Mouse (Mus musculus) layer of hippocampus, adult 18-20 months (tissue): ENCODE measurements around the gene Pde4d. TPM values are rescaled to one million over a fixed set of nuclear protein-coding genes. Genes with fewer than 3 reads are reported as not detected.

Experiments
- DNase-seq, 2 experiments: peaks; one replicate each; pipeline ENCODE4 v3.0.0; 2022; ENCODE audit warnings: low spot score in 2 of 2
- total RNA-seq, 2 experiments: library from RNA; stranded (reverse); gene quantifications; 2 replicates each; pipeline ENCODE4 v1.2.3; 2021

Gene Pde4d
- total RNA-seq, 2 experiments from 2014 or later, result 67.4 to 71.2 TPM

- peak in 1 of 2 experiments; percentile 60 for DNase-seq
Measured at GRCm38 (mm10) chr13:109548771-109549555, 1099.2 kb downstream of the Pde4d start.

GRCm38 (mm10) chr13:109551836-109552235, 1102.1 kb downstream of the Pde4d start:
- DNase-seq, result no peak

DNA sequence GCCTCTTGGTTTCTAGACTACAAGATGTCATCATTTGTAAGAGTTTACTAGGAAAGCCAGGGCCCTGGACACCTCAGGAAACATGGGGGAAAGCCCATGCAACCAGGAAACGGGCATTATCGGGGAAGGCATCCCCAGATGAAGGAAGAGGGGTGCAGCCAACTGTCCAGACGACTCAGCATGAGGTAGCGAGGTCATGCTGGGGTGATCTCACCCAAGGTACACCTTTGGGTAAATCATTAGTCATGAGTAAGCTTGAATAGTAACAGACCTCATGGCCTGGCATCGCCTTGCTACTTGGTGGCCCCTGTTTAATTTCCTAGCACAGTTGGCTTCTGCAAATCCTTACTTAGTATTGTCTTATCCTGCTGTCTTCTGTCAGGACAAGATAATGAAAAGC, 1105.8 kb downstream of the Pde4d start:
- no peak for DNase-seq

DNA sequence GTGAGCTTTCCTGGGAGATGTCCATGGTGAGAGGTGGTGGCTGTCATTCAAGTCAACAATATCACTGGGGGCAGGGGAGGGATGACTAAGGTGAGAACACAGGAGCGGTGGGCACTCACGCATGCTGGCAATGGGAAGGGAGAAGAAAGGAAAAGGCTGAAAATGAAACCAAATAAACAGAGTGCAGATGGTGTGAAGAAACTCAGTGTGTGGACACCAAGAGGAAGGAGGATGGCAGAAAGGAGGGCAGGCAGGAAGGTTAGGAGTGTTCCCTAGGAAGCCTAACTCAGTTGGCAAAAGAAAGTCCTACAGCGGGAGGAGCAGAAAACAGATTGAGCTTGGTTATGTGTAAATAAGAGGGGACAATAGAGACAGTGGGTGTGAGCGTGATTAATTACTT, 1107.1 kb downstream of the Pde4d start:
- no peak for DNase-seq

- DNase-seq, result peak in 1 of 2 experiments; percentile 68
Measured at GRCm38 (mm10) chr13:109558341-109559257, 1108.9 kb downstream of the Pde4d start.

GRCm38 (mm10) chr13:109560261-109560660, 1110.5 kb downstream of the Pde4d start:
- no peak for DNase-seq

DNA sequence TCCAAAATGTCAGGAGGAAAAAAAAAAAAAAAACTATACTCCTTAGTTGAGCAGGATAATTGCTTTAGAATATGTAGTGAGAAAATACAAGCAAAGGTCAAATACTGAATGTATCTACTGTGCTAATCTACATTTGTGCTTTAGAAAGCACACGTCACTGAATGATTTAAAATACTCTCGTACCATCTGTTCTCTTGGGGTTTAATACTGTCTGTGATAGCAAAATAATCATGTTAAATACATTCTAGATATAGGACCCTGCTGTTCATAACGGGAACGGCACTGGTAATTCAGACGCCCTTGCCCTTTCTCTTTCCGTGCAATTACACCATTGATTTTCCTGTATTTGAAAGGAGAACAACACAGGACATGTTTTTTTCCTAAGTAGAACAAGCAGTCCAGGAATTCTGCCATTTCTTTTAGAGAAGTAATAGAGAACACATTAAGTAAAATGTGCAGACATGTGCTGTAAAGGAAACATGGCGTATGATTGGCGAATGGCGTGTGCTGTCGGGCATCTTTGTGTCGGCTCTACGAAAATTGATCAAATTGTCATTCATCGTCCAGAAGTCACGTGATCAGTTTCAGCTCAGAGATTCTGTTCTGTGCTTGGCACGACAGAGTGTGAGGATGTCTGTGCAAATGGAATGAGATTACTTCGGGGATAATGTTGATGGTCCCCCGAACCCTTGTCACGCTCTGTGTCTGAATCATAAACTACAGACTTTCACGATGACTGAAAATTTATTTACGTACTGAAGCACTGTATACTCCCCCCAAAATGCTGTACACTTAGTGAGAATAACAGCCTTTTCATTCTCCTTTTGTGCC, 1119.1 kb downstream of the Pde4d start:
- DNase-seq, result peak in 1 of 2 experiments; percentile 29

DNA sequence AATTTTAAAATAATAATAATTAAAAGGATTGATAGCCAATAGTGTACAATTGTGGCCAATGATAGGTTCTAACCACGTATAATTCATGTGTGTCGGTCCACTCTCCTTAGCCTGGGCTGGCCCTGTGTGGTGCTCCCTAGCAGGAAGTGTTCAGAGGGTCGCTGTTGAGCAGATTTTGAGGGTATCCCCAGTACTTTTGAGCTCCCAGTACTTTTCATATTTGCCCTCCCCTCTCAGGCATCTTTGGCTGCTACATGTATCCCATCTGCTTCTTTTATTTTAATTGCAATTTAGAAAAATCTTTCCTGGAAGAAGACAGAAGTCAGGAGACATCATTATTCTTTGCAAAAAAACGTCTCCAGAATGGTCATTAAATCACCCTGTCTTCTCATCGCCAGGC, 1119.7 kb downstream of the Pde4d start:
- no peak for DNase-seq

DNA sequence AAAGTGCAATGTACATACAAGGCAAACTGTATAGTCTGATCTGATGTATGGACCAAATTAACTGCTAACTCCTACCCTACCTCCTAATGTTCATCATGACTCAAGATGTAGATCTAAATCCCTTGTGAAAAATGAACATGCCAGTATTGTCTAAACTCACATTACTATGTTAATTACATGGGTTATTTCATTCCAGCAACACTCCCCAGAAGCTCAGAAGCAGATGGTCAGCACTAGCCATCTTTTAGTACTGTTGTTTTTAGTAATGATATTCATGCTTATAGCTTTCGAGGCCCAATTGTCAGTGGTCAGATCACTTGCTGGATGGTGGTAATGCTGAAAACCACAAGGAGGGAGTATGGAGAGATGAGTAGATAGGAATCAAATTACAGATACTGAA, 1127.0 kb downstream of the Pde4d start:
- DNase-seq, result no peak

- no peak for DNase-seq
Measured at GRCm38 (mm10) chr13:109577454-109577853, 1127.7 kb downstream of the Pde4d start.

DNA sequence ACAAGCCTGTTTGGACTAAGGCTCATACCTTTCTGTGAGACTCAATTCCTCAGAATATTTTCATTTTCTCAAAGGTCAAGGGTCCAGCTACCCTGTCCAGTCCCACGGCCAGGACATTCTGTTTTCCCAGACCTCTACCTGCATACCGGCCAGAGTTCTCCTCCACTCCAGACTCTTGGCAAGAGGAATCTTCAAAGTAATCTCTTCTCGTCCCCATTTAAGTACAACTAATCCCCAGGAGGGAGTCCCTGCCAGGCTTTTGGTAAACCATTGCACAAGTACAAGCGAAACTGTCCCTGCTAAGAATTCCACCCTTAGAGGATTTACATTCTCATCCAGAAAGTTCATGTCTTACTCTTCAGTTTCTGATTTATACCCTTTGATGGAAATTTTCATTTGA, 1128.2 kb downstream of the Pde4d start:
- DNase-seq, result no peak

DNA sequence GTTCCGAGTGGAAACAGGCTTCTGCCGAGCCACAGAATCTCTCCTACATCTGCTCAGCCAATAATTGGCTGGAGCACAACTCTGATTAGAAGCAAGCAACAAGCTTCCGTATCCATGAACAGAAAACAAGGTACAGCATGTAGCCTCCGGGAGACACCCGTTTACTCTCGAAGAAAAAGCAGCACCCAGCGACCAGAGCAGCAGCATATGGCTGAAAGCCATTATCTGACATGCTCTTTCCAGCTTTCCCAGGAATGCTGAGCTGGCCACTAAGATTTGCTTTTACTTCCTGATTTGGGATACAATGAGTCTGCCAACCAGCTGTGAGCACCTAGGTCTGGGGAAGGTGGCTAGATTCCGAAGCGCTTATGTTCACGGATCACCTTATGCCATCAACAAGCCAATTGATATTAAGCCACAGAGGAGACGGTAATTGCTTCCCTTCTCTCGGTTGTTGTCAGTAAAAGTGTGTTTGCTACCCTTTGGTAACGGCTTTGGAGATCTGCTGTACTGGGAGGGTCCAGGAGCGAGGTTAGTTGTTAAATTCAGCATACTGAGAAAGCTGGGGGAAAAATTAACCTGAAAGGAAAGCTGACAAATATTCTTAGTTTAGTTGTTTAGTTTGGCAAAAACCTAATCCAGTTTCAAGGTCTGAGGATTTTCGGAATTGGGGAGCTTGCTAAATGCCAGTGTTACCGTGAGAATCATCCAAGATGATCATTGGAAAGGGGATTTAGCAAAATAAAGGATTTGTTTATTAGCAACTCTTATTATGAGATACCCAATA, 1131.7 kb downstream of the Pde4d start:
- peak in 1 of 2 experiments; percentile 31 for DNase-seq

DNA sequence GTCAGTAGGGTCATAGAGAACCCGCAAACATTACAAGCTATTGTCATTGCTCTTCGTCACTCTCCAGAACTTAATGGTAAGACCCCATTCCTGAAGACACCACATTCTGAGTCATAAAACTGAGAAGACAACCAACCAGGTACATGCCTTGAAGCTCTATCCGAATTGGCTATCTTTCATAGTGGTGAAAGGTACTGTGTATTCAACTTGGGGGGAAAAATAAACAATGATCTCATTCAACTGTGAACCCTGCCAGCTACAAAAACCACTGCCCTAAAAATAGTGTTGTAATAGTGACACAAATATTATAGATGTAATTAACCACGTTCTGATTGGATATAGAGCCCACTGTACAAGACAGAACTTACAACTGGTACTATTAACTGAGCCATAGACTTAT, 1140.3 kb downstream of the Pde4d start:
- no peak for DNase-seq

DNA sequence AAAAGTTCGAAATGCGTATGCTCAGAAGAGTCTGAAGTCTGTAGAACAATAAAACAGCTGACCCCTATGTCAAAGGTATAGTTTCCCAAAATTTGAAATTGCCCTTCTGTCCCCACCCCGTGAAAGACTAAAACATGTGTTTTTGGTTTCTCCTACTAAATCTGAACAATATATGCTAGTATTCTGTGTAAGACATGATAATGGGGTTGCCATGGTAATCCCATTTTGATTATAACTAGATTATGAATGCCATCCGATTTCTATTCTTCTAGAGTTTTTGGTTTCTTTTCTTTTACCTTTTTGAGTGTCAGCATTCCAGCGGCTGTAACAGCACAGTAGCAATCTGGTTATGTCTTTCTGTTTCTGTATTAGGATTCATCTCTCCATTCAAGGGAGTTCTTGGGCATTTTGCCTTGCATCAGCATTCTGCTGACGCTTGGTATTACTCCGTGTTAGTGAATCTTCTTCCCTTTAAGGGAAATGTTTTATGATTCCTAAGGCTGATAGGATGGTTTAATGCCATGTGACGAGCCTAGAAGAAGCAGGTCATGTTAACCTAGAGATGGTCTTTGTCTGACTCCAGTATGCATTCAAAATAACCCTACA, 1142.5 kb downstream of the Pde4d start:
- DNase-seq, result peak in 1 of 2 experiments; percentile 9

- DNase-seq, result no peak
Measured at GRCm38 (mm10) chr13:109599711-109600110, 1150.0 kb downstream of the Pde4d start.

- DNase-seq, result no peak
Measured at GRCm38 (mm10) chr13:109604017-109604416, 1154.3 kb downstream of the Pde4d start.

DNA sequence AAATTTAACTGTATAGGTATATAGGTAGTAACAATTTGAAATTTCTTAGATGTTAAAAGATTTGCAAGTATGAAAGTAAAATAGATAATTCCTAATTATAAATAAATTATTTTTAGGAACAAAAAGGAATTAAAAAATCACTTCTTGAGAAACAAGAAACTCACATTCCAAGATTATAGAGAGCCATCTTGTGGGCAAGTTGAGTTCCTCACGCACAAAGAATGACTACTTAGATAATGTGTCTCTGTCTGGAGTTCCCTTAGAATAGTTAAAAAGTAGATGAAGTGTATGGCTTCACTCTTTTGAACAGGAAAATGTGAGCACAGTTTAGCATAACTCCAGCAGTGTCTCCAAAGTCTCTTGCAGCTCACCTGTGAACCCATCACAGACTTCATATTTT, 1155.4 kb downstream of the Pde4d start:
- DNase-seq, result no peak

DNA sequence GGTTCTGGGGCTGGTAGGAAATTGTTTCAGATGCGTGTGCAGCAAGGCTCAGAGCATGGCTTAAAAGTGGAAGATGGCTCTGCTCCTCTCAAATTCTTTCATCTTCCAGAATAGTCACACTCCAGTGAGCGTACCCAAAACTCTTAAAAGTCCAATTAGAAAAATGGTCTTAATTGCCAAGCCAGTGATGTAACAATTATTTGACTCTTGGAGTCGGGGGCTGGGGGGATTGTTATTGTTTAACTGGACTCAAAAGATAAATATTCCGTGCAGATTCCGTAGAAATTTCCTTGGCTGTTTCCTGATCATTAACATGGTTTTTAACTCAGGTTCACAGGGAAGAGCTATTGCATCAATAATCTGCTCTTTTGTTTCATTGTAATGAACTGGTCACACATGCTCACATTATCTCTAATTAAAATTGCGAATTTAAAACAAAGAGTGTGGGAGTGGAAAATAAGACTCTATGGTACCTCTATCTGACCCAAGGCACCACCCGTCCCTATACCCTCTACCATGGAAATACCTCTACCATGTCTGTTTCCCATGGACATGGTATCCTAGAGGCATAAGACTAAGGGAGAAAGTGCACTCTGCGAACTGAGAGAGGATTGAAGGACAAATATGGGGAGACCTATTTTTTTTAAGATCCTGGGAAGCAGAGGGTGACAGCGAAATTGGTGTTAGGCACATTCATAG, 1159.5 kb downstream of the Pde4d start:
- DNase-seq, result no peak

GRCm38 (mm10) chr13:109609805-109610187, 1160.0 kb downstream of the Pde4d start:
- DNase-seq, result peak; percentile 43 to 80
